Mouse (Mus musculus) CH12.LX (cell line): ENCODE measurements around the gene Itga2b. TPM values are rescaled to one million over a fixed set of nuclear protein-coding genes. Genes with fewer than 3 reads are reported as not detected.

ENCODE experiments used
- DNase-seq: peaks from one replicate; pipeline ENCODE4 v3.0.0-alpha.2; 2013; ENCODE audit errors: extremely low read depth
- H3K27ac ChIP-seq: 2 replicates; pipeline ENCODE4 v1.5.1; 2012; ENCODE audit warnings: low read depth, mild to moderate bottlenecking, control low read depth, moderate library complexity; ENCODE audit not compliant: insufficient read depth
- H3K27me3 ChIP-seq: replicated peaks from 2 replicates; pipeline ENCODE3; 2012; ENCODE audit warnings: inconsistent platforms
- H3K36me3 ChIP-seq, 2 experiments: replicated peaks in 1 of 2; 2 replicates each; pipeline versions ENCODE3 to v1.6.1; 2012; ENCODE audit warnings: inconsistent platforms in 1 of 2, low read length in 1 of 2, mild to moderate bottlenecking in 1 of 2, mixed read lengths in 1 of 2, moderate library complexity in 1 of 2; ENCODE audit not compliant: control insufficient read depth in 1 of 2, insufficient read depth in 1 of 2
- H3K4me1 ChIP-seq, 2 experiments: 2 replicates each; pipeline ENCODE4 v1.6.1; 2012; ENCODE audit warnings: inconsistent platforms in 1 of 2, moderate library complexity in 1 of 2; ENCODE audit not compliant: insufficient read depth in 2 of 2, control insufficient read depth in 1 of 2
- H3K4me2 ChIP-seq: 2 replicates; pipeline ENCODE4 v1.6.1; 2012; ENCODE audit warnings: low read depth, mild to moderate bottlenecking, control low read depth; ENCODE audit not compliant: poor library complexity, insufficient read depth, severe bottlenecking
- H3K4me3 ChIP-seq, 3 experiments: fragments of 150-350 bp in 1 of 3; sonication (generic) in 1 of 3; replicated peaks in 1 of 3; 2 replicates each; pipeline versions ENCODE3 to v1.5.1; 2011 to 2012; ENCODE audit warnings: low read depth in 2 of 3, low read length in 2 of 3, mild to moderate bottlenecking in 2 of 3, moderate library complexity in 2 of 3, control low read depth in 1 of 3, improper control_type of control experiment in 1 of 3, inconsistent platforms in 1 of 3, mixed read lengths in 1 of 3; ENCODE audit not compliant: poor library complexity in 1 of 3
- H3K79me2 ChIP-seq: replicated peaks from 2 replicates; pipeline ENCODE4 v1.6.1; 2012; ENCODE audit warnings: mild to moderate bottlenecking, moderate library complexity; ENCODE audit not compliant: control insufficient read depth, poor library complexity, insufficient read depth, severe bottlenecking; ENCODE audit errors: extremely low read depth
- H3K9ac ChIP-seq: 2 replicates; pipeline ENCODE4 v1.6.1; 2012; ENCODE audit warnings: low read depth, mild to moderate bottlenecking, control low read depth, moderate library complexity; ENCODE audit not compliant: insufficient read depth
- H3K9me3 ChIP-seq: replicated peaks from 2 replicates; pipeline ENCODE3; 2012; ENCODE audit warnings: low read length, inconsistent platforms, mixed read lengths
- CHD1 ChIP-seq: IDR thresholded peaks from 2 replicates; pipeline ENCODE4 v1.6.1; 2012; ENCODE audit warnings: low read depth, low read length, improper control_type of control experiment, inconsistent platforms
- CTCF ChIP-seq, 2 experiments: IDR thresholded peaks in 1 of 2; conservative IDR thresholded peaks in 1 of 2; 2 replicates each; pipeline ENCODE4 v1.5.1; 2011 to 2012; ENCODE audit warnings: low read depth in 2 of 2, low read length in 2 of 2, improper control_type of control experiment in 1 of 2, inconsistent platforms in 1 of 2, mild to moderate bottlenecking in 1 of 2, moderate library complexity in 1 of 2
- ELF1 ChIP-seq: IDR thresholded peaks from 2 replicates; pipeline ENCODE4 v1.6.1; 2014; ENCODE audit warnings: low read depth, mild to moderate bottlenecking, inconsistent platforms, low read length, improper control_type of control experiment
- EP300 ChIP-seq: IDR thresholded peaks from 2 replicates; pipeline ENCODE4 v1.6.1; 2011; ENCODE audit warnings: low read length, improper control_type of control experiment
- ETS1 ChIP-seq: conservative IDR thresholded peaks from 2 replicates; pipeline ENCODE4 v1.6.1; 2012; ENCODE audit warnings: low read depth, mild to moderate bottlenecking, inconsistent platforms, low read length, improper control_type of control experiment, moderate library complexity
- GABPA ChIP-seq: IDR thresholded peaks from 2 replicates; pipeline ENCODE4 v1.6.1; 2012; ENCODE audit warnings: low read depth, low read length, improper control_type of control experiment, inconsistent platforms; ENCODE audit not compliant: insufficient replicate concordance
- KAT2A ChIP-seq: IDR thresholded peaks from 2 replicates; pipeline ENCODE4 v1.6.1; 2012; ENCODE audit warnings: low read length, improper control_type of control experiment, inconsistent platforms; ENCODE audit not compliant: insufficient replicate concordance
- MEF2A ChIP-seq: IDR thresholded peaks from 2 replicates; pipeline ENCODE4 v1.6.1; 2014; ENCODE audit warnings: low read depth, mild to moderate bottlenecking, inconsistent platforms, low read length, improper control_type of control experiment, borderline replicate concordance
- MXI1 ChIP-seq: IDR thresholded peaks from 2 replicates; pipeline ENCODE4 v1.6.1; 2011; ENCODE audit warnings: mild to moderate bottlenecking, low read depth, low read length, improper control_type of control experiment
- MYC ChIP-seq: IDR thresholded peaks from 2 replicates; pipeline ENCODE4 v1.6.1; 2011; ENCODE audit warnings: low read depth, mild to moderate bottlenecking, improper control_type of control experiment, low read length
- NELFE ChIP-seq: IDR thresholded peaks from 2 replicates; pipeline ENCODE4 v1.6.1; 2011; ENCODE audit warnings: low read depth, low read length, improper control_type of control experiment
- POLR2A ChIP-seq: IDR thresholded peaks from 2 replicates; pipeline ENCODE4 v1.6.1; 2011; ENCODE audit warnings: low read depth, mild to moderate bottlenecking, improper control_type of control experiment, low read length
- SIN3A ChIP-seq: IDR thresholded peaks from 2 replicates; pipeline ENCODE4 v1.6.1; 2012; ENCODE audit warnings: low read length, improper control_type of control experiment, inconsistent platforms
- SMC3 ChIP-seq: IDR thresholded peaks from 2 replicates; pipeline ENCODE4 v1.6.1; 2011; ENCODE audit warnings: low read depth, low read length, improper control_type of control experiment
- TCF12 ChIP-seq: IDR thresholded peaks from 2 replicates; pipeline ENCODE4 v1.6.1; 2014; ENCODE audit warnings: low read depth, mild to moderate bottlenecking, inconsistent platforms, low read length, improper control_type of control experiment
- ZC3H11A ChIP-seq: IDR thresholded peaks from 2 replicates; pipeline ENCODE4 v1.6.1; 2012; ENCODE audit warnings: low read depth, mild to moderate bottlenecking, inconsistent platforms, low read length, improper control_type of control experiment
- ZKSCAN1 ChIP-seq: IDR thresholded peaks from 2 replicates; pipeline ENCODE4 v1.6.1; 2012; ENCODE audit warnings: low read depth, inconsistent platforms, low read length, improper control_type of control experiment, borderline replicate concordance
- ZMIZ1 ChIP-seq: IDR thresholded peaks from 2 replicates; pipeline ENCODE4 v1.6.1; 2012; ENCODE audit warnings: low read depth, mild to moderate bottlenecking, inconsistent platforms, low read length, improper control_type of control experiment
- ZNF384 ChIP-seq: IDR thresholded peaks from 2 replicates; pipeline ENCODE4 v1.6.1; 2012; ENCODE audit warnings: low read depth, low read length, improper control_type of control experiment, inconsistent platforms
- dilution Hi-C: fragments of 300-500 bp; cut with MboI; formaldehyde crosslinking; loops from 2 replicates; pipeline ENCODE4 v1.14.3; 2020; ENCODE audit warnings: low sequenced_read_pairs; ENCODE audit not compliant: extremely low pct_unique_long_range_greater_than_20kb, extremely low pct_ligation_motif_present
- in situ Hi-C: fragments of 300-500 bp; cut with MboI; formaldehyde crosslinking; loops from 3 replicates; pipeline ENCODE4 v1.14.3; 2019; ENCODE audit warnings: low sequenced_read_pairs, low pct_ligation_motif_present, low pct_unique_long_range_greater_than_20kb, mixed read lengths
- polyA plus RNA-seq: library from polyadenylated mRNA; unstranded; fragments of >175 nt; gene quantifications from 2 replicates; pipeline ENCODE4 v1.2.1, GENCODE M21; 2012; ENCODE audit warnings: low read depth; ENCODE audit not compliant: insufficient read length
- total RNA-seq, 2 experiments: library from RNA; depleted of rRNA; stranded (reverse); fragments of 300-350 nt in 1 of 2; fragments of >200 nt in 1 of 2; gene quantifications; 2 replicates each; pipeline ENCODE4 v1.2.3; 2012 to 2014

The Itga2b gene
- total and polyA plus RNA-seq, 3 experiments: 0.95 to 3.6 (median 3.0) TPM

GRCm38 (mm10) chr11:102448327-102448726 lies 21.6 kb downstream of the Itga2b start:
- in situ Hi-C loops: no loop called here
- Histone ChIP-seq H3K4me2 (no peak overlapping the region), H3K9me3 (peaks cover 17% of the 10 kb centered on the region), H3K27me3 (peaks cover 69% of the 10 kb centered on the region), H3K27ac (no peak overlapping the region), H3K4me1 (no peaks in the 10 kb centered on the region), H3K79me2 (no peaks in the 10 kb centered on the region), H3K9ac (no peak overlapping the region), H3K4me3 (no peak overlapping the region), H3K36me3 (no peaks in the 10 kb centered on the region)
- no peak for DNase-seq
- dilution Hi-C loops: no loop called here
- no peak for TF ChIP-seq SIN3A
- TF ChIP-seq POLR2A: no peak
- TF ChIP-seq CHD1: no peak
- TF ChIP-seq ZKSCAN1: no peak
- no peak for TF ChIP-seq TCF12
- no peak for TF ChIP-seq ZMIZ1

- in situ Hi-C loops: no loop called here
- Histone ChIP-seq H3K36me3 (no peaks in the 10 kb centered on the region), H3K4me3 (no peak within 1 kb of the TSS), H3K9me3 (peaks cover 17% of the 10 kb centered on the region), H3K4me1 (no peaks in the 10 kb centered on the region), H3K27me3 (peaks cover 71% of the 10 kb centered on the region), H3K4me2 (no peak within 1 kb of the TSS), H3K27ac (no peak within 1 kb of the TSS), H3K9ac (no peak within 1 kb of the TSS), H3K79me2 (no peaks in the 10 kb centered on the region)
- no peak for DNase-seq
- TF ChIP-seq ZMIZ1: no peak
- TF ChIP-seq KAT2A: no peak
- no peak for TF ChIP-seq NELFE
- TF ChIP-seq CTCF (conservative IDR thresholded peaks at IDR 0.05 in 1 of 2, IDR thresholded peaks at IDR 0.05 in 1 of 2; ENCODE audit: low read depth in 2 of 2, low read length in 2 of 2): peak in 1 of 2 experiments; percentile 12; a peak in 1 of 4 replicates
- dilution Hi-C loops: no loop called here
These were observed 22.4 kb downstream of the Itga2b start, which contains the start of gene Fam171a2 for GRCm38 (mm10) chr11:102447497-102447896. Gene Fam171a2 (minus strand): TSS chr11:102447682.

DNA sequence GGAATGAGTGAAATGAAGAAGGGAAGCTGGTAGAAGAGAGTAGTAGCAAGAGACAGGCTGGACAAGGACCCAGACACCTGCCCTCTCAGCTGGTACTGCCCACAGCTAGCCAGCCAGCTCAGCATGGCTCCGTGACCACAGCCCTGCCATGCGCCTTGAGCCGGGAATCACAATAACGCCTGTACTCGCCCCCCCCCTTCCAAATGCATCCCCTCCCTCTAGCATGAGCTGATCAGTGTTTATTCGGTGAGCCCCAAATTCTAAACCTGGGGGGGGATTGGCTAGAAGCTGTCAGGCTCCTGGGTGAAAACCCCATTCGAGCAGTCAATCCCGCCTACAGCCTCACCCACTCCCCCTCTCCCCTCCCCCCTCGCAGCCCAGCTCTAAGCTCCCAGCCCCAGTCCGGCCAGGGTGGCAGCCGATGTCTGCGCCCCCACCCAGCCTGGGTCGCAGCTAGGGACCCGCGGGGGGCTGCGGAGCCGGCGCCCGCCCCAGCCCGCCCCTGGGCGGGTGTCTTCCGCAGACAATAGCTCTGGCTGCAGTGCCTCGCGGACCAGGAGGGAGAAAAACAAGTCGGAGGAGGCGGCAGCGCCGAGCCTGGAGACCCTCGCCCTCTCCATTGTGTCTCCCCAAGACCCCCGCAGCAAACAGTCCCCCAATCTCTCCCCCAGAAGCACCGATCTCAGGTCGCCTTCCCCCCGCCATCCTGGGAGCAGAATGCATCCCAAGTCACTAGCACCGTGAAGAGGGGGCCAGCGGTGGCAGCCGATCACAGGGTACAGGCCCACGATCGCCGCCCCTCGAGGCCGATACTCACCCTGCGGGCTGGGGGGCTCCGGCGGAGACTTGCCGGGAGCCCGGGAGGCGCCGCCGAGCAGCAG lies 23.1 kb downstream of the Itga2b start:
- Histone ChIP-seq H3K27me3 (peaks cover 69% of the 10 kb centered on the region), H3K79me2 (no peaks in the 10 kb centered on the region), H3K4me1 (no peaks in the 10 kb centered on the region)
- TF ChIP-seq MXI1 (no peak), ELF1 (no peak), ETS1 (no peak), ZKSCAN1 (no peak), SMC3 (no peak), GABPA (no peak), NELFE (no peak), EP300 (no peak), SIN3A (no peak), ZC3H11A (no peak), CHD1 (no peak), ZNF384 (no peak), MEF2A (no peak), MYC (no peak), TCF12 (no peak)
- TF ChIP-seq, all 38 proteins: peak for 0
- Histone ChIP-seq H3K4me2 (no peak overlapping the region), H3K9me3 (peaks cover 17% of the 10 kb centered on the region), H3K4me3 (no peak overlapping the region), H3K27ac (no peak overlapping the region), H3K36me3 (no peaks in the 10 kb centered on the region), H3K9ac (no peak overlapping the region)
- in situ Hi-C loops (no loop called here), dilution Hi-C loops (no loop called here)
- no peak for DNase-seq
